Mouse (Mus musculus): ENCODE results near the gene Rhog. TPM values are rescaled to one million over a fixed set of nuclear protein-coding genes. Genes with fewer than 3 reads are reported as not detected.
A peak's percentile ranks its signal among the peaks of the same experiment; 100 is the strongest.

The Rhog gene
- polyA plus RNA-seq, 1 experiment from 2014 or later, result 35.3 TPM

DNA sequence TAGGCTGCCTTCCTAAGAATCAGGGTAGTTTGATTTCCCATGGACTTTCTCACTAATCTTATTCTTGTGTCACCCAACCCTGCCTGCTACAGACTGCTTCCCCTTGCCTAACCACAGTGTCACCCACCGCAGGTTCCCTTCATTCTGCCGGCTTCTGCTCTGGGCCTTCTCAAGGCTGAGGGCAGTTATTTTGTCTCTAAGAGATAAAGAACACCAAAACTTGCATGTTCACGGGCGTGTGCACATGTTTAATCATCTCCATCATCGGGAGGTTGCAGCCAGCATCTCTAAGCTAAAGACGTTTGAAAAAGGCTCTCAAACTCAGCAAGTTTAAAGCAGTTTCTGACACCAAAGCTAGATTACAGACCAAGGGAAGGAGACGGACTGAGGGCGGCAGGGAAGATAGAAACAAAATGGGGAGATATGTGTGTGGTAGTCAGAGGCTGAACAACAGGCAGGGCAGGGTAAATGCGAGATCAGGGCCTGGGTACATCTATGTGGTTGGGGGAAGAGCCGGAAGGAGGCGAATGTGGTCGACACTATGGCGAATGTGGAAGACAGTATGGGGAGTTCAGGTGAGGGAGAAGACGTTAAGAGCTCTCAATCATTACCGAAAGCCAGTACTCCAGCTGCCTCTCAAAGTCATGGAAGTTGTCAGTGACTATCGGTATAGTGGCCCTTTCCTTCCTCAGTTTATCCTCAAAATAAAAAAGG is 7.0 kb downstream of the Rhog start:
- H3K9ac ChIP-seq (ENCODE audit: low read depth, low read length), result peak overlapping the region; percentile 93
- no peaks in the 10 kb centered on the region for H3K36me3 ChIP-seq (ENCODE audit: control insufficient read depth, insufficient read depth, low read length)
- H3K27ac ChIP-seq (ENCODE audit: low read depth, low read length), result no peak overlapping the region
- peaks cover 7% of the 10 kb centered on the region for H3K4me1 ChIP-seq (replicated peaks; ENCODE audit: control insufficient read depth, insufficient read depth, low read length)
- no peaks in the 10 kb centered on the region for H3K27me3 ChIP-seq (ENCODE audit: control insufficient read depth, insufficient read depth, low read length)
- WGBS, result 30% methylated on average over 16 of the region's 16 CpGs
- H3K4me2 ChIP-seq (replicated peaks; ENCODE audit: low read depth, low read length), result peak overlapping the region; percentile 85
- no peak for ATAC-seq (ENCODE audit: low FRiP score)
- H3K4me3 ChIP-seq (ENCODE audit: low read depth, low read length), result peak overlapping the region; percentile 67
- no peaks in the 10 kb centered on the region for H3K9me3 ChIP-seq (ENCODE audit: control insufficient read depth, low read length)
- DNase-seq (ENCODE audit: low spot score), result peak; percentile 30

DNA sequence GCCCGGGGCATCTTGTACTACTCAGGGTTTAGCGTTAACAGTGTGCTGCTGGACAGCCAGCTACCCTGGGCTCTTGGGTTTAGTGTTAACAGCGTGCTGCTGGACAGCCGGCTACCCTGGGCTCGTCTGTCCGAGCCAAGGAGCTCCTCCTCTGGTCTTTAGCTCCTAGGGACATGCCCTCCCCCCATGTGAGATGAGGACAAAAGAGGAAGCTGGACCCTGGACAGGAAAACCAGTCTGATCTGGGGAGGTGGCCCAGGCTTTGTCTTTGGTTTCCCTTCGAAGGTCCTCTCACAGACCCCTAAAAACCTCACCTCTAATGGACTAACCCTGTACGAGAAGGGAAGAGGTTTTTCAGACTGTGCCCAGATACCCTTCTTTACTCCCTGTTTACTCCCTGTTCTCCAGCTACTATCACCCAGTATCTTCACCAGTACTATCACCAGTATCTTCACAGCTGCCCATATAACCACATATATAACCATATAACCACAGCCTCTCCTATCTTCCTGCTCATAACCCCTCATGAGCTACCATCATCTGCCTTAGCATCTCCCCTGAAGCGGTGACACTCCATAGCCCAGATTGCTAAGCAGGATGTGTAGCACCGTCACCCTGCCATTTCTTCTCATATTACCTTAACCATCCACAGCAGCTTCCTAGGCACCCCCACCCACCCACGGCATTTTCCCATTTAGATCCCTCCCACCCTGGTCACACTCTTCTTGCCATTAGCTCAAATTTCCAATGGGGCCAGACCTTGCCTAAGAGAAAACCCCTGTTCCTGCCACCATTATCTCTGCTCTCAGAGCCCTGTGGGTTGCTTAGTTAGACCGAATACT is 8.7 kb downstream of the Rhog start:
- H3K27me3 ChIP-seq (ENCODE audit: control insufficient read depth, insufficient read depth, low read length), result no peaks in the 10 kb centered on the region
- DNase-seq (ENCODE audit: low spot score) (no peak), ATAC-seq (ENCODE audit: low FRiP score) (no peak)
- no peak overlapping the region for H3K4me2 ChIP-seq (replicated peaks; ENCODE audit: low read depth, low read length)
- no peak overlapping the region for H3K9ac ChIP-seq (ENCODE audit: low read depth, low read length)
- H3K4me3 ChIP-seq (ENCODE audit: low read depth, low read length), result no peak overlapping the region
- H3K4me1 ChIP-seq (replicated peaks; ENCODE audit: control insufficient read depth, insufficient read depth, low read length), result peaks cover 7% of the 10 kb centered on the region
- H3K27ac ChIP-seq (ENCODE audit: low read depth, low read length), result no peak overlapping the region
- 64% methylated on average over 12 of the region's 12 CpGs for WGBS
- H3K36me3 ChIP-seq (ENCODE audit: control insufficient read depth, insufficient read depth, low read length), result no peaks in the 10 kb centered on the region
- H3K9me3 ChIP-seq (ENCODE audit: control insufficient read depth, low read length), result no peaks in the 10 kb centered on the region

DNA sequence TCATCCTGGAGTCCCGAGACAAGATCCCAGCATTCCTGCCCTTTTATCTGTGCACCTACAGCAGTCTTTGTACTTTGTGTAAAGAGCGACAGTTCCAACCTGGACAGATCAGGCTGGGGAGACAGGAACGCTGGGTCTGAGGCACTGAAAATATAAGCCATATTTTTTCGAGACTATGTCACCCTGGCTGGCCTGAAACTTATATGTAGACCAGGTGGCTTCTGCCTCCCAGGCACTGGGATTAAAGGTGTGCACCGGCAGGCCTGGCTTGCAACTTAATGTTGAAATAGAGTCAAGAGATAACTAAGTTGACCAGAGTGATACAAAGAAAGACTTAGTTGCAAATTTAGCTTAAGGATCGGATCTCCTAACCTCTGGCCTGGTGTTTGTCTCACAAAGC is 9.6 kb downstream of the Rhog start:
- no peak for DNase-seq (ENCODE audit: low spot score)
- ATAC-seq (ENCODE audit: low FRiP score), result no peak
- Histone ChIP-seq H3K9ac (ENCODE audit: low read depth, low read length) (no peak overlapping the region), H3K27ac (ENCODE audit: low read depth, low read length) (no peak overlapping the region), H3K4me1 (replicated peaks; ENCODE audit: control insufficient read depth, insufficient read depth, low read length) (peaks cover 7% of the 10 kb centered on the region), H3K9me3 (ENCODE audit: control insufficient read depth, low read length) (no peaks in the 10 kb centered on the region), H3K4me3 (ENCODE audit: low read depth, low read length) (no peak overlapping the region), H3K36me3 (ENCODE audit: control insufficient read depth, insufficient read depth, low read length) (no peaks in the 10 kb centered on the region), H3K4me2 (replicated peaks; ENCODE audit: low read depth, low read length) (no peak overlapping the region), H3K27me3 (ENCODE audit: control insufficient read depth, insufficient read depth, low read length) (no peaks in the 10 kb centered on the region)
- 67% methylated on average over 6 of the region's 6 CpGs for WGBS

DNA sequence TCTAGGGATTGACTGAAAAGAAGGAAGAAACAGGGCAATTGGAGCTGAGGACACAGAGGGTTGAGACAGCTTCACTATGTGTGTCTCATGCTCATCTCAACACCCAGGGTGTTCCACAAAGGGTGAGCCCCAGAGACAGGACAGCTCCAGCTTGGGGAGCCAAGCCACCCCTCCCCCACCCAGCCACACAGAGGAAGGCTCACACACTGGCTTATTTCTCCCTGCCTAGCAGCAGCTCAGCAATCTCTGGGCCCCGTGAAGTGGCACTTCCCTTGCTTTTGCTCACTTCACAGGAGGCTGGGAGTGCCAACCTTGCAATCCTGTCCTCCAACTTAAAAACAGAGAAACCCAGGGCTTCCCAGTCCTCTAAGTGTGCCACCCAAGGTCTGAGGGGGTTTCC is 10.1 kb downstream of the Rhog start:
- Histone ChIP-seq H3K9me3 (ENCODE audit: control insufficient read depth, low read length) (no peaks in the 10 kb centered on the region), H3K27me3 (ENCODE audit: control insufficient read depth, insufficient read depth, low read length) (no peaks in the 10 kb centered on the region), H3K4me3 (ENCODE audit: low read depth, low read length) (no peak overlapping the region), H3K27ac (ENCODE audit: low read depth, low read length) (no peak overlapping the region), H3K36me3 (ENCODE audit: control insufficient read depth, insufficient read depth, low read length) (no peaks in the 10 kb centered on the region), H3K9ac (ENCODE audit: low read depth, low read length) (0 out of 2 replicates have a peak overlapping the region, but pooled peaks have one; percentile 27), H3K4me1 (replicated peaks; ENCODE audit: control insufficient read depth, insufficient read depth, low read length) (peaks cover 7% of the 10 kb centered on the region), H3K4me2 (replicated peaks; ENCODE audit: low read depth, low read length) (no peak overlapping the region)
- ATAC-seq (ENCODE audit: low FRiP score), result no peak
- WGBS, result 0% methylated on average over 1 of the region's 1 CpGs
- no peak for DNase-seq (ENCODE audit: low spot score)

DNA sequence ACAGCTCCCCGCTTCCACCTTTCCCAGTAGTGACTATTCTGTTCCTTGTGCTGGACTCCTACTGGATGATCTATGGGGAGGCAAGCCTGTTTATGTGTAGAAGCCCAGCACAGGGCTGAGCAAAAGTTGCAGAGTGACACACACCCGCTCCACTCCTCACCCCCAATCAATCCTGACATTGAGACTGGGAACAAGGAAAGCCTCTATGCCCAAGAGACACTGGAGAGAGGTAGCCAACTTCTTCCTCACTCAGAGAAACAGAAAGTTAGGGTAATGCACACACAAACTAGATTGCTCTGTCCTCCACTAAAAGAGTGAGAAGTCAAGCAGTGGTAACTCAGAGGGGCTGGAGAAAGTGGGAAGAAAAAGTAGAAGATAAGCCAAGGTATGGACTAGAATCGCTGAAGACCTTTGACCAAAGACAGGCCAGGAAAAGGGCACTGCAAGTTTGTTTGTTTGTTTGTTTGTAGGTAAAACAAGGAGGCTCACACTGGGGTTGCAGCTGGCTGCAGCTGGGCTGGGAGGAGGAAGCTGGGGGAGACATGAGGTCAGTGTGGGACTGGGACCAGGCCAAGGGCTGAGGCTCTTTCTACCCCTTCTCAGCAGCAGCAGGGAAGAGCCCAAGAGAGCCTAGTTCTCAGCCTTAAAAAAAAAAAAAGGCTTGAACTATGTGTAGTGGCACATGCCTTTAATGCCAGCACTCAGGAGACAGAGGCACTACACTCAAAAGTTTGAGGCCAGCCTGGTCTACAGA is 10.9 kb downstream of the Rhog start:
- no peak overlapping the region for H3K4me3 ChIP-seq (ENCODE audit: low read depth, low read length)
- no peaks in the 10 kb centered on the region for H3K9me3 ChIP-seq (ENCODE audit: control insufficient read depth, low read length)
- no peak overlapping the region for H3K4me2 ChIP-seq (replicated peaks; ENCODE audit: low read depth, low read length)
- DNase-seq (ENCODE audit: low spot score), result no peak
- no peak for ATAC-seq (ENCODE audit: low FRiP score)
- WGBS, result 86% methylated on average over 3 of the region's 3 CpGs
- H3K27me3 ChIP-seq (ENCODE audit: control insufficient read depth, insufficient read depth, low read length), result no peaks in the 10 kb centered on the region
- H3K4me1 ChIP-seq (replicated peaks; ENCODE audit: control insufficient read depth, insufficient read depth, low read length), result peaks cover 7% of the 10 kb centered on the region
- H3K27ac ChIP-seq (ENCODE audit: low read depth, low read length), result no peak overlapping the region
- no peak overlapping the region for H3K9ac ChIP-seq (ENCODE audit: low read depth, low read length)
- peaks cover 2% of the 10 kb centered on the region; the same call in 1 of the 2 replicates for H3K36me3 ChIP-seq (ENCODE audit: control insufficient read depth, insufficient read depth, low read length)

DNA sequence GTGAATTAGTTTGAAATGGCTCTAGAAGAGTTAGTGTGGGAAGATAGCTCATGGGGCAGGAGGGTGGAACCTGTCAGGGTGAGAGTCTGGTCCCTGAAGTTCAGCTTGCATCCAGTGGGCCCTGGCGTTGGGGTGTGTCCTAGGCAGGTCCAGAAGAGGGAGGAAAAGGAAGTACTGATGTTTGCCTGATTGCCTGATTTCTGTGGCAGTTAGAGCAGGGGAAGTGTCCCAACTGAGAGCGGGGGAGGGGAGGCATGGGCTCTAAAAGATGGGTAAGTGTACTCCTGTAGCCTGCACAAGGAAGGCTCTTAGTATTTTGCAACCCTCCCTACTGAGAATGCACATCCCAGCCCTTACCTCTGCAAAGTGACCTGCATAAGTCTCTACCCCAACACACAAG is 12.0 kb downstream of the Rhog start:
- Histone ChIP-seq H3K27me3 (ENCODE audit: control insufficient read depth, insufficient read depth, low read length) (no peaks in the 10 kb centered on the region), H3K27ac (ENCODE audit: low read depth, low read length) (no peak overlapping the region), H3K9me3 (ENCODE audit: control insufficient read depth, low read length) (no peaks in the 10 kb centered on the region), H3K9ac (ENCODE audit: low read depth, low read length) (no peak overlapping the region), H3K4me1 (replicated peaks; ENCODE audit: control insufficient read depth, insufficient read depth, low read length) (peaks cover 7% of the 10 kb centered on the region), H3K36me3 (ENCODE audit: control insufficient read depth, insufficient read depth, low read length) (peaks cover 6% of the 10 kb centered on the region), H3K4me2 (replicated peaks; ENCODE audit: low read depth, low read length) (no peak overlapping the region), H3K4me3 (ENCODE audit: low read depth, low read length) (no peak overlapping the region)
- WGBS, result 81% methylated on average over 2 of the region's 2 CpGs
- DNase-seq (ENCODE audit: low spot score) (no peak), ATAC-seq (ENCODE audit: low FRiP score) (no peak)

DNA sequence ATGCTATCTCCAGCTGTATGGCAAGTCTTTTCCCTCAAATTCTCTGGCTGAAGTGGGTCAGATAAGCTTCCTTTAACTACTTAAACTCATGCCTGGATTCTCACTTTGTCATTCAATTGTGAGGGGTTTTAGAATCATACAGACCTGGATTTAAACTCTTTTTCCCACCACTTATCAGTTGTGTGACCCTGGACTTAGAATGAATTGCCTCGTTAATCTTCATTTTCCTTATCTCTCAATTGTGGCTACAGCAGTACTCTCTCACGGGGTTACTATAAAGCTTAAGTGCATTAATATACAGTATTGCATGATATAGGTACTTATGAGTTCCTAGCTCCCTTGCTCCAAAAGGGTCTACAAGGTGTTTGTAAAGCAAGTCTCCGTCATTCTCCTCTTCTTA is 12.9 kb downstream of the Rhog start:
- no peaks in the 10 kb centered on the region for H3K27me3 ChIP-seq (ENCODE audit: control insufficient read depth, insufficient read depth, low read length)
- H3K4me2 ChIP-seq (replicated peaks; ENCODE audit: low read depth, low read length), result no peak overlapping the region
- H3K9me3 ChIP-seq (ENCODE audit: control insufficient read depth, low read length), result no peaks in the 10 kb centered on the region
- 95% methylated on average over 3 of the region's 3 CpGs for WGBS
- ATAC-seq (ENCODE audit: low FRiP score) (no peak), DNase-seq (ENCODE audit: low spot score) (no peak)
- no peak overlapping the region for H3K27ac ChIP-seq (ENCODE audit: low read depth, low read length)
- H3K36me3 ChIP-seq (ENCODE audit: control insufficient read depth, insufficient read depth, low read length), result peaks cover 7% of the 10 kb centered on the region
- H3K9ac ChIP-seq (ENCODE audit: low read depth, low read length), result no peak overlapping the region
- H3K4me1 ChIP-seq (replicated peaks; ENCODE audit: control insufficient read depth, insufficient read depth, low read length), result peaks cover 5% of the 10 kb centered on the region
- H3K4me3 ChIP-seq (ENCODE audit: low read depth, low read length), result no peak overlapping the region

DNA sequence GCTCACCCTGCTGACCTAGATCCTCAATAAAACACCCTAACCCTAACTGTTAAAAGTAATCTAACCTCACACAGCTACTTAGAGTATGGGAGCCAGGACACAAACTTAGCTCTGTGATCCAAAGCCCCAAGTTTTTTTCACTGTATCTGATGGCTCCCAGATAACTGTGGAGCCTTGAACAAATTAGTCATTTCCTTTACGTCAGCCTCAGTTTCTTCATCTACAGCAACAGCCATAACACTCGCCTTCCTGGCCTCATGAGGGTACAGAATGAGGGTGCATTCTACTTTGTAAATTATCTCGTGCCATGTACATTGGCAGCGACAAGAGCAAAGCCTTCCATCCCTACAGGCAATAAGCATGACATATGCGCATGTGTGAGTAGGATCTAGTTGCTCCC is 13.5 kb downstream of the Rhog start:
- Histone ChIP-seq H3K9me3 (ENCODE audit: control insufficient read depth, low read length) (no peaks in the 10 kb centered on the region), H3K4me2 (replicated peaks; ENCODE audit: low read depth, low read length) (no peak overlapping the region), H3K27ac (ENCODE audit: low read depth, low read length) (no peak overlapping the region), H3K27me3 (ENCODE audit: control insufficient read depth, insufficient read depth, low read length) (no peaks in the 10 kb centered on the region), H3K4me1 (replicated peaks; ENCODE audit: control insufficient read depth, insufficient read depth, low read length) (peaks cover 5% of the 10 kb centered on the region), H3K4me3 (ENCODE audit: low read depth, low read length) (no peak overlapping the region), H3K36me3 (ENCODE audit: control insufficient read depth, insufficient read depth, low read length) (peaks cover 9% of the 10 kb centered on the region), H3K9ac (ENCODE audit: low read depth, low read length) (no peak overlapping the region)
- WGBS, result 88% methylated on average over 5 of the region's 5 CpGs
- DNase-seq (ENCODE audit: low spot score) (no peak), ATAC-seq (ENCODE audit: low FRiP score) (no peak)

Data from hindbrain, embryonic 11.5 days (tissue).